Mouse (Mus musculus) left cerebral cortex, adult 9 months (tissue): ENCODE measurements around the gene Nup188.

Experiments used
- DNase-seq, 2 experiments: peaks; one replicate each; pipeline ENCODE4 v3.0.0; 2022; ENCODE audit warnings: low spot score in 2 of 2

Nup188 gene

DNA sequence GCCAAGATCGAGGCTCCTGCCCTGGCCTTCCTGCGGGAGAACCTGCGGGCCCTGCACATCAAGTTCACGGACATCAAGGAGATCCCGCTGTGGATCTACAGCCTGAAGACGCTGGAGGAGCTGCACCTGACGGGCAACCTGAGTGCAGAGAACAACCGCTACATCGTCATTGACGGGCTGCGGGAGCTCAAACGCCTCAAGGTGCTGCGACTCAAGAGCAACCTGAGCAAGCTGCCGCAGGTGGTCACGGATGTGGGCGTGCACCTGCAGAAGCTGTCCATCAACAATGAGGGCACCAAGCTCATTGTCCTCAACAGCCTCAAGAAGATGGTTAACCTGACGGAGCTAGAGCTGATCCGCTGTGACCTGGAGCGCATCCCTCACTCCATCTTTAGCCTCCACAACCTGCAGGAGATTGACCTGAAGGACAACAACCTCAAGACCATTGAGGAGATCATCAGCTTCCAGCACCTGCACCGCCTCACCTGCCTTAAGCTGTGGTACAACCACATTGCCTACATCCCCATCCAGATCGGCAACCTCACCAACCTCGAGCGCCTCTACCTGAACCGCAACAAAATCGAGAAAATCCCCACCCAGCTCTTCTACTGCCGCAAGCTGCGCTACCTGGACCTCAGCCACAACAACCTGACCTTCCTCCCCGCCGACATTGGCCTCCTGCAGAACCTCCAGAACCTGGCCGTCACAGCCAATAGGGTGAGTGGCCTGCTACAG is 29.4 kb upstream of the Nup188 start:
- no peak for DNase-seq

DNA sequence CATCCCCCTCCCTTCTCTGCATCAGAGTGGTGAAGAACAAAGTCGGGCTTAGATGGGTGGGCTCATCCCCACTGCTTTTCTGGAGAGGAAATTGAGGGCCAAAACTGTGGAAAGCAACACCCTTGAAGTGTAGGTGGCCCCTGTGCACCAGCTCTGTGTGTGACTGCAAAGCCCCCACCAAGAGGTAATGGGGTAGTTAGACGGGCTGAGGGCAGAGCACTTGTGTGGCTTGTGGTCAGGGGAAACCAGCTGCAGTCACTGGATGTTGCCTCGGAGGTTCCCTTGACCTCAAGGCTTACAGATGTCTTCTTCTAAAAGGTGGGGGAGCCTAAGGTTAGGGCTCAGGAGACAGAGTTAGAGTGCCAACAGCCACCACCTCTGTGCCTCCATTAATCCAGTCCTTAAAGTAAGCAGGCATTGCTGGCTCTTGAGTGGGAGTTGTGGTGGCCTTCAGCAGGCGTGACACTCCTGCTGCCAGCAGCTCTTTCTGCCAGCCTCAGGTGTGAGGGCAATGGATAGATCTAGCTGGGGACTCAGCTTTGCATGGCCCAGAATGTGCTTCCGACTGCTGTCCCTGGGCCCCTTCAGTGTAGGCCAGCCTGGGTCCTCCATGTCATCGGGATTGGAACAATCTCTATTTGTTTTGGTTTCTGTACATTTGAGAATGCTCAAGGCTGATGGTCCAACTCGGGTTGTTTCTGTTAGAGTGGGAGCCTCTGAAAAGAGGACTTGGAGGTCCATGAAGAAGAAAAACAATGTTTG is 28.3 kb upstream of the Nup188 start:
- DNase-seq: no peak

DNA sequence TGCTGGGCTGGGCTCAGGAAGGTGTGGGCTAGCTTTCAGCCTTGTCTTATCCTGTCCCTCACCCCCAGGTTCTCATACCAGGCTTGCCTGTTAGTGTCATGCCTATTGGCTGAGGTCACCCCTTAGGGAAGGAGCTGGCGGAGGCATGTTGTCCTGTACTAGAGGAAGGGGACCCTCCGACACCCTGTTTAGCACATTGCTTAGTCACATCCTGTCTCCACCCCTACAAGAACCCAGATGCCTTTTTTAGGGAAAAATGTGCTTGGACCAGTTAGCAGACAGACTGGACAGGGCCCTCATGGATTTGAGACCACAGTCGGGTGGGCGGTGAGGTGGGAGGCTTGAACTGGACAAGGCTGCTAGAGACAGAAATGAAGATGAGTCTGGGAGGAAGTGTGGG is 27.6 kb upstream of the Nup188 start:
- no peak for DNase-seq

DNA sequence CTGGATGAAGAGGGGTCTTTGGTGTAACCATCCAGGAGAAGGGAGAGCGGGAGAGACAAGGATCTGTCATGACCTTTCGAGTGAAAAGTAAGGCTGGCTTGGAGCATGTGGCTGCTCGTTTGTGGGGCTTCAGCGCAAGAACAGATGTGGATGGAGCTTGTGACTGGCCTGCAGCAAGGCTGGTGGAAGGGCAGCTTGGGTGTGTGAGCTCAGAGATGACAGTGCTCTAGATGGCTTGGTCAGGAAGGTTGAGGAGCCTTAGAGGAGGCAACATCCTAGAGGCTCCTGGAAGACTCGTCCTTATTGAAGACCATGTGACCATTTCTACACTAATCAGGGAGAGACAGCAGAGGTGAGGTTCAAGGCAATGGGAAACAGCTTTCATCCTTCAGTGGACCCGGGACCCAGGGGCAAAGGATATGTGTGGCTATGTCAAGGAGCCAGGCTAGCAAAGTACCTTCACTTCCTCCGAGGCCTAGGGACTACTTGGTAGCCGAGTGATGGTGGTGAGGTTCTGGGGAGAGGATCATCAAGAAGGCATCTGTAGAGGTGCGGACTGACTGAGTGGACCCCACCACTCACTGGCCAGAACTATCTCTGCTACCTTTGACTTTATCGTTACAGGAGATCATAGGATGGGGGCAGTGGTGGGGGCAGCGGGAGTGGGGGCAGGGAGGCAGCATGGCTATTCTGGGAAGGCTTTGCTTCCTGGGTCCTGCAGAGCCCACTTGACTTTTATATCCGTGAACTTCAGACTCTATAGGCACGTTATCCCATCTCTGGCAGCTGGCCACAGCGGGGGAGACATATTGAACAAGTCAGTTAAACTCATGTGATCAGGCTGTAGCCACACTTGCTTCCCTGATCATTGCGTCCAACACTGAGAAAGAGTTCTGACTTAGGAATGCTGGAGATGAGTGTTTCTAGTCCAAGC is 26.8 kb upstream of the Nup188 start:
- no peak for DNase-seq

DNA sequence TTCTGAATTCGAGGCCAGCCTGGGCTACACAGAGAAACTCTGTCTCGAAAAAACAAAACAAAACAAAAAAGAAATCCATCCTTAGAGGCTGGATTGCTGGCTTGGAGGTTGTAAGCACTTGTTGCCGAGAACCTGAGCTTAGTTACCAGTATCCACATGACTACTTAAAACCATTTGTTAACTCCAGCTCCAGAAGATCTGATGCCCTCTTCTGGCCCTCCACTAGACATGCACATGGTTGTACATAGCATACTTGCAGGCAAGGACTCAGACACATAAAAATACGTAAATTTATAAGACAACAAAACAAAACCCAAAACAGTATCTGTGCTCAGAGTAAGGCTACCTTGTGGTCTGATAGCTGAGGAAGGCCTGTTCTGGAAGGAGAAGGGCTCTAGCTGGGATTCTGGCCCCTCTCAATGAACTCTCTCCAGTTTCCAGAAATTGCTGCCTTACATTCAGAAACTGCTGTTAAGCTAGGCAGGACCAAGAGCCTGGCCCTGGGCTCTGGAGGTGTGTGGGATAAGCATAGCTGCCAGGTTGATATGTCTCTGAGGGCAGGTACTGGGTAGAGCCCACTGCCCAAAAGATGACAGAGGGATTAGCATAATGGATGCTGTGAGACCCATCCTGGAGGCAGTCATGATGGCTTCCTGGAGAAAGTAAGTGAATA is 25.0 kb upstream of the Nup188 start:
- no peak for DNase-seq

DNA sequence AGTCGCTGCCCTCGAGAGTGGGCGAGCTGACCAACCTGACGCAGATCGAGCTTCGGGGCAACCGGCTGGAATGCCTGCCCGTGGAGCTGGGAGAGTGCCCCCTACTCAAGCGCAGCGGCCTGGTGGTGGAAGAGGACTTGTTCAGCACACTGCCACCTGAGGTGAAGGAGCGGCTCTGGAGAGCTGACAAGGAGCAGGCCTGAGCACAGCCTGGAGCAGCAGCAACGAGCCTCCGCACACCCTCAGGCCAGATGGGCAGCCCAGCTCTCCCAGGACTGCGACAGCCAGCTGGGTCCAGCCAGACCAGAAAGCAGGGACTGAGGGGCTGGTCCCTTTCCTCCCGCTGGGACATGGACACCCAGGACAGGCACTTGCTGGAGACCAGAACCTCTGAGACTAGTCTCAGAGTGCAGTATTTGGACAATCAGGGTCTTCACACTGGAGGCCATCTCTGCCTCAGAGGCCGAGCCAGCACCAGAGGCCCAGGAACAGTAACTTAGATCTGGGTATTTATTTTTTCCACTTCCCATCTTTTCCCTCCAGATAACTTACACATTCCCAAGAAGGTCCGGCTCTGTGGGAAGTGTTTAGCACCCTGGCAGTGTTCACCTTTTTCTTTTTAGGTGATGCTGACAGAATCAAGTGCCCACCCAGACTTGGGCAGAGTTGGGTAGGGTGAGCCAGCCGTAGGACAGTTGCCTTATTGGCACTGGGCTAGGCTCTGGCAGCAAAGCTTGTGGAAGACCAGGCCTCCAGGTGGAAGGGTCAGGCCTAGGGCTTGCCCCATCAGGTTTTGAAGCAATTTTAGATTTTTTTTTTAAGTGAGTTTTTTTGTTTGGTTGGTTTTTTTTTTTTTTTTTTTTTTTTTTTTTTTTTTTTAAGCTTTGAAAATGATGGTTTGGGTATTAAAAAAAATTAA is 24.0 kb upstream of the Nup188 start:
- no peak for DNase-seq

DNA sequence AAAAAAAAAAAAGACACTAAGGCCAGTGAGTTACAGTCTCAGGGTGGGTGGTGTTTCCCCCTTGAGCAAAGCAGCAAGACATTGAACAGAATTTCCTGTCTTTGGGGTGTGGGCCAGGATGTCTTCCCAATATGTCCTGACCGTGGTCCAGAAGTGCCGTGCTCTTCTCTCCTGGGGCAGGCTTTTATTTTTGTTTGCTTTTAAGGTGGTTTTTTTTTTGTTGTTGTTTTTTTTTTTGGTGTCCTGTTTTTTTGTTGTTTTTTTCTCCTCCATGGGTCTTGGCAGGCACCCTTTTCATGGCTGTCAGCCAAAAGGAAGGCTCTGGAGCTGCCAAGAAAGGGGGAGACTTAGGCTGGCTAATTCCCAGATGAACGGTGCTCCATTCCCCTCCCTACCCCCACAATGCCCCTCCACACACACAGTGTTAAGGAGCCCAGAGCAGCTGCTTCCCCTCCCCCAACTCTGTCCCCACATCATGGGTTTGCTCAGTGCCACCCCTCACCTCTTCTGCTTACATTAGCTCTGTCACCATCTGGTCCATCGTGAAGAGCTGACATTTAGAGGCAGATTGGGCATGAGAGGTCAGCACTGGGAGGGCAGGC is 23.3 kb upstream of the Nup188 start:
- peak in 1 of 2 experiments; percentile 40 for DNase-seq

DNA sequence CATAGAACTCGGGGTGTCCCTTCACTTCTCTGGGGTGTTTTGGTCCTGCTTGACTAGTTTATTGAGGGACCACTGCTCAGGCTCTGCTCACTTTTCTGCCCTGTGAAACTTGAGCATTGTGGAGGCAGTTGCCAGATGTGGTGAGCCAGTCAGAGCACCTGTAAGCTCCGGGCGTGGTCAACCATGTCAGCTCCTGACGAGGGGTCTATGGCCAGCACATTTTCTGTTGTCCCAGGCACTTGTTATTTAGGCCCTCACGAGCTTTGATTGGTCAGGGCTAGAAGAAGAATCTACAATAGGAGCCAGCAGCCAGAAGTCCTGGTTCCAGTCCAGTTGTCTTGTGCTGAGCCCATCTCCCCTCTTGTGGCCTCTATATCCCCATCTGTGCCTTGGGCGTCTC is 22.4 kb upstream of the Nup188 start:
- DNase-seq: no peak

DNA sequence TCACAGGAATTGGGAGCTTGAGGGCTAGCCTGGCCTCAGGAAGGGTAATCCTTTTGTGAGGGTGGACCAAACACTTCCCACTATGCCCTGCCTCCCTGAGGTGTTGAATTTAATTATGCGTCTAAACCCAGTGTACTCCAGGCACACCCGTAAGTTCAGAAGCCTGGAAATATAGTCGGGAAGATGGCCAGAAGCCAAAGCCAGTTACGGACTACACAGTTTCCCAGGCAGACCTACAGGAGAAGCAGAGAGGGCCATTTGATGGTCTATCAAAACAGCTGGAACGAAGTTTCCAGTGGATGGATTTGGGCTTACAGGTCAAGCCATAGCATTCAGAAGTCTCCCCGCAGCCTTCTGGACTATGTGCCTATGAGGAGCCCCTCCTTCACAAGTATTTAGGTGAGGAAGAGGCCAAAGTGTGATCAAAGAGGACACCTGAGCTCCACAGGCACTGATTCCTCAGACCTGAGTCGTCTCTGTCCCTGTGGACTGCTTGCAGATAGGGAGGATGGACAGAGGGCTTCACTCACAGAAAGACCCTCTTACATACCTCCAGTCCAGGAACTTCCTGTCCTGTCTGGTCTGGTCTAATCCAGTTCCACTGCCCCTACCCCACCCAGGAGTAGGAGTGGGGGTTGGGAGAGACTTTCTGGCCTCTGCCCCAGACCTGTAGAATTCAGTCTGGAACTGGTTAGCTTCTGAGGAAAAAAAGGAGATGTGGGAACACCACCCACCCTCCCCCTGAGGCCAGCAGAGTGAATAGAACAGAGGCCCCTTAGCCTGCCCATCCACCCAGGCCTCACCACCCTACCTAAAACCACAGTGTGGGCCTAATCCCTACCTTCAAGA is 21.3 kb upstream of the Nup188 start:
- no peak for DNase-seq

DNA sequence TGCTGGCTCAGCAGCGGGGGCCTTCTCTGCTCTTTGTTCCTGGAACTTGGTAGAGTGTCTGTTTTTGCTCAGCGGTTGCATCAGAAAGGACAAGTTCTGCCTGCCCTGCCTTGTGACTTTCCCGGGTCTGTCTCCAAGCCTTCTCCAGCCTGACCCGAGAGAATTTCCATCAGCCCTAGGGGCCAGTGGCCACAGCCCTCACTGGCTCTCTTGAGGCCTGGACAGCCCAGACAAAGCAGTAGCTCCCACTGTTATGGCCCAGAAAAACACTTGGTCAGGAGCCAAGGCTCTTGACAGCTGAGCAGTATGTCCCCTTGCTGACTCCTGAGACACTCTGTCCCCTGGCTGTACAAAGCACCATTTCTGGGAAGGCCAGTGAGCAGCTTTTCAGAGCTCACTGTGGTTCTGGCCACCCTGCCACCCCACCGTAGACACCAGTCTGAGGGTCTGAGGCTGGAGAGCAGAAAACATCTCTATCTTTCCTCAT is 20.4 kb upstream of the Nup188 start, which contains the start of gene Phyhd1:
TSS of gene Phyhd1 (plus strand) at position 437 of the 487 bp plus-strand sequence.
- peak; percentile 61 to 79 for DNase-seq

DNA sequence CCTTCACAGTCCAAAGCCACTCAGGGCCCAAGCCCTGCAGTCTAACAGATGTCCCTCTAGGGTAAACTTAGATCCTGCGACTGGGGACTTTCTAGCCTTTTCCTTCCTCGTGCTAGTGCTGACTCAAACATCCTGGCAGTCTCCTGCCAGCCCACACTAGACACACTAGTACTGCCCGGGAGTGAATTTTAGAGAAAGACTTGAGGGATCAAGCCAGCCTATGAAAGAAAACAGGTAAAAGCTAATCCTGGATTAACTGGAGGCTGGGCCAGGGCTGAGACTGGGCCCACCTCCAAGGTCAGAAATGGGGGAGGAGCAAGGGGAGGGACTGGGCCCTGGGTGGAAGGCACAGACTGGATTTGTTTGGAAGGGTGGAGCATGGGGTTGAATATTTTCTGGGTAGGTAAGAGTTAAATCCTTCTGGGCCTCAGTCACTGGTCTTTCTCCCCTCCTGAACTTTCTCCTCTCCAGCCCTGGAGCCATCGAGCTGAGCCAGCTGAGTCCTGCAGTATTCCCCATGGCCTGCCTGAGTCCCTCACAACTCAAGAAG is 19.7 kb upstream of the Nup188 start:
- DNase-seq: peak in 1 of 2 experiments; percentile 60

DNA sequence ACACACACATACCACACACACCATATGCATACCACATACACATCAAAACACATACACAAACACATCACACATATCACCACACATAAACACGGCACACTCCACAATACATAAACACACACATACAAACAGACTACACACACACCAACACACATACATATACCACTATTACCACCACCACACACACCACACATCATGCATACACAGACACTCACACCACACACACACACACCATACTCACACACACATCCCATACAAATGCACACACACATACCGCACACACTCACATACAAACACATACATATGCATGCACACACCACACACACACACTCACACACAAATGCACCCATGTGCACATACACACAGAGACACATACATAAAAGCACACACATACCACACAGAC is 18.7 kb upstream of the Nup188 start:
- DNase-seq: no peak

DNA sequence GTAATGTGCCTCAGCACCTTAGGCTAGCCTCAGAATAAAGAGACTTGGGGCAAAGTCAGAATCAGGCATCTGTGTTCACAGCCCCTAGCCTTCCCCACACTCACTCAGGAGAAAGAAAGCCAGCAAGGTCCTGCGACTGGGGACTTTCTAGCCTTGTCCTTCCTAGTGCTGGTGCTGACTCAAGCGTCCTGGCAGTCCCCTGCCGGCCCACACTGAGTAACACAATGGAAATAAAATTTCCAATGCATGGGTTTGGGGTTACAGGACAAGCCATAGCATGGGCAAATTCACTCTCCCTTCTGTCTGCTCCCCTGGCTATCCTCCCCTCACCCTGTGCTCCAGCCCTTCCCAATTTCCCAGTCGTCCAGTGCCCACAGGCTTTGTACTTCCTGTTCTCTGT is 17.8 kb upstream of the Nup188 start:
- no peak for DNase-seq

DNA sequence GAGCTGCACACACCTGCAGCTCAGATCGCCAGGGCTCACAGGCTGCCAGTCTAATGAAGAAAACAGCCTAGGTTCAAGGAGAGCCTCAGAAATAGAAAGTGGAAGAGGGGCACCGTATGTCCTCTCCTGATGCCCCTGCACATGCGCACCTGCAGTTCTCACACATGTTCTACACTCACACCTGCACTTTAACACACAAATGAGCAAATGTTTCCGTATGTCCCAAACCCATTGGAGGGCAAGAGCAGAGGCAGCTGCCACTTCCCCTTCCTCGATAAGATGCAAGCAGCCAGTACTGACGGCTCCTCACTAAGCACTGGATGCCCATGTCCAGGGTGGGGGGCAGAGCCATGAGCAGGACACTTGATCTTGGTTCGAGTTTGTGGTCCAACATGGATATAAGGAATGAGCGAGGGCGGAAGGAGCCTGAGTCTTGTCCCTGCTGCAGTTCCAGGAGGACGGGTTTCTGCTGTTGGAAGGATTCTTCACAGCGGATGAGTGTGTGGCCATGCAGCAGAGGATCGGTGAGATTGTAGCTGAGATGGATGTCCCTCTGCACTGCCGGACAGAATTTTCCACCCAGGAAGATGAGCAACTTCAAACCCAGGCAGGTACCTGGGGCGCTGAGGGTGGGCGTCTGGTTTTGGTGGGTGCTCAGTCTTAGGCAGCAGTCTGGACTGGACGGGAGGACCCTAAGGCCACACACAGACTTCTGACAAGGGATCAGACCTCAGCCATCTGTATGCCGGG is 16.8 kb upstream of the Nup188 start:
- no peak for DNase-seq

DNA sequence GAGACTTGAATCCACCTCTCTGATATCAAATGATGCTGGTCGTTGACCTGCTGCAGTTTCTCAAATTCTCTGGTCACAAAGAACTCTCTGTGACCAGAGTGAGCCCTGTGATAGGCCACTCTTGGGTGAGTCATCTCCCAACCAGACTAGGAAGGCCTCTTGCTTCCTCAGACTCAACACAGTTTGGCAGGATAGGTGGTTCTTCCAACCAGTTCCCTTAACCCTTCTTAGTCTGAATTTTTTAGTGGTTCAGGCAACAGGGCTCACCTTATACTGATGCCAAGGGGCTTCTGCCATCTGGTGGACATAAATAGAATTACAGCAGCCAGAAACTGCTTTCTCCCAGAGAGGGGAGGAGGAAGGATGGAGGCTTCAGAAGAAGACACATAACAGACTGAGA is 16.1 kb upstream of the Nup188 start:
- peak; percentile 64 to 86 for DNase-seq

DNA sequence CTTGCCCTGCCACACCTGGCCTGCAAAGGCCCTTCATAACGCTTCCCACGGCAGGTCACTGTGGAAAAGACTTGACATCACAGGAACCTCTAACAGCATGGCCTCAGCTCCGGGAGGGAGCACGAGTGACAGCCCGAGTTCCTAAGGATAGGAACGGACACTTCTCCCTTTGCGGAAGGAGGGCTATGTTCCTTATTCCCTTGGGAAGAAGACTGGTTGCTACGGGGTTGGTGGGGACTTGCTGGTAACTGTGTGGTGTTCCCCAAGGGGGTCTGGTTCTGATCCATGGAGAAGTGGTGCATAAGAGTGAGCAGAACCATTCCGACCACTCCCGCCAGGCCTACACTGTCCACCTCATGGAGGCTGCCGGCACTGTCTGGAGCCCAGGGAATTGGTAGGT is 5.5 kb upstream of the Nup188 start, which contains the start of gene Gm28038:
TSS of gene Gm28038 (plus strand) at position 301 of the 400 bp plus-strand sequence.
- DNase-seq: no peak

DNA sequence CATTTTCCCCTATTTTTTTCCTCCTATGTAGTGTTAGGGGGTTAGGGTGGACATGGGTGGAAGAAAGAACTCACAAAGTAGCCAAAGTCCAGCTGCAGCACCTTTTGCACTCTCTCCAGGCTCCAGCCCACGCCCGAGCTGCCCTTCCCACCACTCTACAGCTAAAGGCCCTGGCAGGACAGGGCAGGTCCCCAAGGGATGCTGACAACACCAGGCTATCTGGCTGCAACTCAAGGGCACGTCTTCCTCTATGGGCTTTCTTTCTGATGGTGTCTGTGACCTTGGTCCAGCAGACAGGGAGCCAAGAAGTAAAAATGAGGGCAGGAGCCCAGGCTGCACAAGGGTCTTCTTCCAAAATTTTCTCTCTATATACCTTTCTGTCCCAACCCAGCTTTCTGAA is 4.5 kb upstream of the Nup188 start:
- no peak for DNase-seq

DNA sequence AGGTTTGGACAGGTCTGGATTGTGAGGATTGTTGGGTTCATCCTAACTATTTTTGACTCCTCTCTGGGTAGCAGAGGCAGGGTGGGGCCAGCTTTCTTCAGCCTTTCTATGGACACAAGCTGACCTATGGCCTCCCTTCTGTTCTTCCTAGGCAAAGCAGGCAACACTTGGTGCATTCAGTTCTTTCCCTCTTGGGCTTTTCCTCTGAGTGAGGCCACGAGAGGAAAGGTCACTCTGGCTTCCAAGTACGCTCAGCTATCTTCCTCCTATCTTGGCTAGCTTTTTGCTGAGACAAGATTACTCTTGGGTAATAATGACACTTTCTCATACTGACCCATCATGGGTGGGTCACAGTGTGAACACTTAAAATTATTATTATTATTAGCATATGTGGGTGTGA is 3.0 kb upstream of the Nup188 start:
- DNase-seq: no peak
